Mouse (Mus musculus) intestine, postnatal 0 days (tissue): ENCODE measurements around the gene Smpd3. TPM values are rescaled to one million over a fixed set of nuclear protein-coding genes. Genes with fewer than 3 reads are reported as not detected.

Experiments used
- ATAC-seq: fragments of 200-750 bp; cut with Nextera tagmentation; 2 replicates; pipeline ENCODE4 v1.8.0; 2017; ENCODE audit warnings: mild to moderate bottlenecking, moderate TSS enrichment, moderate library complexity
- H3K27ac ChIP-seq: fragments of 300-500 bp; sonication (generic); 2 replicates; pipeline ENCODE4 v1.5.1; 2014; ENCODE audit warnings: mild to moderate bottlenecking, low read depth, low read length, moderate library complexity
- H3K27me3 ChIP-seq: fragments of 300-500 bp; sonication (generic); replicated peaks from 2 replicates; pipeline ENCODE4 v1.6.1; 2014; ENCODE audit warnings: low read length, mixed read lengths; ENCODE audit not compliant: control insufficient read depth, insufficient read depth
- H3K36me3 ChIP-seq: fragments of 300-500 bp; sonication (generic); 2 replicates; pipeline ENCODE4 v1.6.1; 2014; ENCODE audit warnings: mild to moderate bottlenecking, moderate library complexity; ENCODE audit not compliant: control insufficient read depth, insufficient read depth
- H3K4me1 ChIP-seq: fragments of 300-500 bp; sonication (generic); replicated peaks from 2 replicates; pipeline ENCODE4 v1.6.1; 2014; ENCODE audit warnings: antibody characterized with exemption, low read length, mixed read lengths; ENCODE audit not compliant: control insufficient read depth, insufficient read depth
- H3K4me2 ChIP-seq: fragments of 300-500 bp; sonication (generic); replicated peaks from 2 replicates; pipeline ENCODE4 v1.6.1; 2014; ENCODE audit warnings: low read depth, mild to moderate bottlenecking, moderate library complexity
- H3K4me3 ChIP-seq: fragments of 300-500 bp; sonication (generic); 2 replicates; pipeline ENCODE4 v1.5.1; 2014; ENCODE audit warnings: low read depth, low read length
- H3K9ac ChIP-seq: fragments of 300-500 bp; sonication (generic); 2 replicates; pipeline ENCODE4 v1.6.1; 2014; ENCODE audit warnings: mild to moderate bottlenecking, low read depth, low read length
- H3K9me3 ChIP-seq: fragments of 300-500 bp; sonication (generic); 2 replicates; pipeline ENCODE4 v1.6.1; 2016; ENCODE audit warnings: mixed run types; ENCODE audit not compliant: control insufficient read depth
- CTCF ChIP-seq: sonication (generic); IDR thresholded peaks from 2 replicates; pipeline ENCODE4 v1.5.1; 2016; ENCODE audit warnings: low read depth, mild to moderate bottlenecking, control low read depth, antibody characterized with exemption, moderate library complexity
- WGBS: fragments of 180-500 bp; shearing (Covaris S2); extraction: QIAGEN DNeasy Blood & Tissue Kit; methylation state at CpG from one replicate; pipeline ENCODE4 v1.1.7; 2014; 5-methylcytosine and 5-hydroxymethylcytosine counted together
- polyA plus RNA-seq: library from polyadenylated mRNA; unstranded; fragments of >200 nt; fragmentation: Nextera tagmentation; extraction: Ambion mirVana; gene quantifications from 2 replicates; pipeline ENCODE4 v1.2.1, GENCODE M21; 2015

Smpd3 gene
- polyA plus RNA-seq, 1 experiment from 2014 or later = 10.6 TPM

- no peaks in the 10 kb centered on the region for H3K9me3 ChIP-seq
- H3K4me3 ChIP-seq = no peak overlapping the region
- H3K36me3 ChIP-seq = no peaks in the 10 kb centered on the region
- no peak overlapping the region for H3K9ac ChIP-seq
- no peak overlapping the region for H3K4me2 ChIP-seq
- H3K27ac ChIP-seq = no peak overlapping the region
- TF ChIP-seq CTCF = no peak
- H3K4me1 ChIP-seq = no peaks in the 10 kb centered on the region
- no peak for ATAC-seq
- WGBS = 81% methylated on average over 7 of the region's 7 CpGs
- H3K27me3 ChIP-seq = no peaks in the 10 kb centered on the region
These were observed 31.3 kb upstream of the Smpd3 start for GRCm38 (mm10) chr8:106369069-106369468.

GRCm38 (mm10) chr8:106368501-106368900, 30.7 kb upstream of the Smpd3 start:
- 69% methylated on average over 3 of the region's 3 CpGs for WGBS
- ATAC-seq = no peak
- H3K27me3 ChIP-seq = no peaks in the 10 kb centered on the region

GRCm38 (mm10) chr8:106364837-106365236, 27.0 kb upstream of the Smpd3 start:
- H3K27ac ChIP-seq = no peak overlapping the region
- no peak for ATAC-seq
- H3K27me3 ChIP-seq = no peaks in the 10 kb centered on the region
- no peaks in the 10 kb centered on the region for H3K36me3 ChIP-seq
- no peaks in the 10 kb centered on the region for H3K4me1 ChIP-seq
- no peak overlapping the region for H3K9ac ChIP-seq
- H3K4me3 ChIP-seq = no peak overlapping the region
- no peak for TF ChIP-seq CTCF
- H3K4me2 ChIP-seq = no peak overlapping the region
- WGBS = 47% methylated on average over 5 of the region's 5 CpGs
- no peaks in the 10 kb centered on the region for H3K9me3 ChIP-seq

More at GRCm38 (mm10) chr8:106368501-106368900, 30.7 kb upstream of the Smpd3 start:
- H3K4me2 ChIP-seq = no peak overlapping the region
- H3K9me3 ChIP-seq = no peaks in the 10 kb centered on the region
- H3K4me3 ChIP-seq = no peak overlapping the region
- TF ChIP-seq CTCF = peak; percentile 46
- H3K4me1 ChIP-seq = no peaks in the 10 kb centered on the region
- no peak overlapping the region for H3K9ac ChIP-seq
- no peaks in the 10 kb centered on the region for H3K36me3 ChIP-seq
- H3K27ac ChIP-seq = no peak overlapping the region

- 62% methylated on average over 8 of the region's 8 CpGs for WGBS
- H3K27me3 ChIP-seq = no peaks in the 10 kb centered on the region
- no peak overlapping the region for H3K4me3 ChIP-seq
- H3K9me3 ChIP-seq = no peaks in the 10 kb centered on the region
- no peak for TF ChIP-seq CTCF
- H3K4me1 ChIP-seq = no peaks in the 10 kb centered on the region
- ATAC-seq = no peak
- no peaks in the 10 kb centered on the region for H3K36me3 ChIP-seq
- H3K4me2 ChIP-seq = no peak overlapping the region
- no peak overlapping the region for H3K27ac ChIP-seq
- no peak overlapping the region for H3K9ac ChIP-seq
These were observed 26.5 kb upstream of the Smpd3 start for GRCm38 (mm10) chr8:106364278-106364677.

GRCm38 (mm10) chr8:106363321-106363720, 25.5 kb upstream of the Smpd3 start:
- H3K9me3 ChIP-seq = no peaks in the 10 kb centered on the region
- no peak overlapping the region for H3K9ac ChIP-seq
- no peak for TF ChIP-seq CTCF
- H3K36me3 ChIP-seq = no peaks in the 10 kb centered on the region
- no peak overlapping the region for H3K4me3 ChIP-seq
- no peak overlapping the region for H3K27ac ChIP-seq
- H3K4me1 ChIP-seq = no peaks in the 10 kb centered on the region
- no peak for ATAC-seq
- no peaks in the 10 kb centered on the region for H3K27me3 ChIP-seq
- no peak overlapping the region for H3K4me2 ChIP-seq
- WGBS = 69% methylated on average over 8 of the region's 8 CpGs

GRCm38 (mm10) chr8:106359650-106360338, 22.0 kb upstream of the Smpd3 start:
- Histone ChIP-seq H3K4me3 (no peak overlapping the region), H3K9me3 (no peaks in the 10 kb centered on the region), H3K4me2 (no peak overlapping the region), H3K4me1 (no peaks in the 10 kb centered on the region), H3K27me3 (no peaks in the 10 kb centered on the region), H3K9ac (no peak overlapping the region), H3K27ac (no peak overlapping the region), H3K36me3 (no peaks in the 10 kb centered on the region)
- WGBS = 69% methylated on average over 4 of the region's 4 CpGs
- TF ChIP-seq CTCF = no peak
- ATAC-seq = no peak

GRCm38 (mm10) chr8:106351135-106351534, 13.3 kb upstream of the Smpd3 start:
- Histone ChIP-seq H3K9ac (no peak overlapping the region), H3K4me1 (no peaks in the 10 kb centered on the region), H3K36me3 (no peaks in the 10 kb centered on the region), H3K4me3 (no peak overlapping the region), H3K27ac (no peak overlapping the region), H3K4me2 (no peak overlapping the region), H3K27me3 (no peaks in the 10 kb centered on the region), H3K9me3 (no peaks in the 10 kb centered on the region)
- WGBS = 68% methylated on average over 2 of the region's 2 CpGs
- TF ChIP-seq CTCF = no peak
- ATAC-seq = no peak
